Mouse (Mus musculus) Patski (cell line): ENCODE results near the gene Hist1h3g. TPM values are rescaled to one million over a fixed set of nuclear protein-coding genes. Genes with fewer than 3 reads are reported as not detected.
A peak's percentile ranks its signal among the peaks of the same experiment; 100 is the strongest.
"Not testable (repeated sequence)": the region's sequence is repeated elsewhere in the genome, so short reads cannot be mapped to it uniquely, and the experiment has no call there.

Experiments used
- ATAC-seq: fragments of 100-300 bp; one replicate; pipeline ENCODE4 v1.8.0; 2021
- CTCF ChIA-PET: fragments of 350-600 bp; sonication (Branson Sonifier 250); formaldehyde crosslinking; loops from one replicate; lab custom pipeline; 2022; ENCODE audit warnings: inconsistent platforms; lab: Charles Lee
- POLR2A ChIA-PET: fragments of 350-600 bp; sonication (Branson Sonifier 250); formaldehyde crosslinking; loops from one replicate; lab custom pipeline; 2022; ENCODE audit warnings: antibody characterized with exemption, inconsistent platforms; lab: Charles Lee
- DNase-seq: peaks from one replicate; pipeline ENCODE4 v3.0.0-alpha.2; 2011; ENCODE audit warnings: low read depth, low spot score
- H3K27me3 ChIP-seq: fragments of 371-371 bp; one replicate; pipeline ENCODE4 v1.5.1; 2021
- CTCF ChIP-seq: fragments of 100-300 bp; IDR thresholded peaks from one replicate; pipeline ENCODE4 v1.5.1; 2021
- in situ Hi-C: fragments of 300-500 bp; cut with MboI; formaldehyde crosslinking; loops from 3 replicates; pipeline ENCODE4 v1.11.1; 2018; ENCODE audit warnings: low pct_unique_long_range_greater_than_20kb, mixed read lengths
- polyA plus RNA-seq: library from polyadenylated mRNA; unstranded; gene quantifications from one replicate; pipeline ENCODE4 v1.2.3, GENCODE M21; 2021

Gene Hist1h3g
- polyA plus RNA-seq, result 1.7 TPM

DNA sequence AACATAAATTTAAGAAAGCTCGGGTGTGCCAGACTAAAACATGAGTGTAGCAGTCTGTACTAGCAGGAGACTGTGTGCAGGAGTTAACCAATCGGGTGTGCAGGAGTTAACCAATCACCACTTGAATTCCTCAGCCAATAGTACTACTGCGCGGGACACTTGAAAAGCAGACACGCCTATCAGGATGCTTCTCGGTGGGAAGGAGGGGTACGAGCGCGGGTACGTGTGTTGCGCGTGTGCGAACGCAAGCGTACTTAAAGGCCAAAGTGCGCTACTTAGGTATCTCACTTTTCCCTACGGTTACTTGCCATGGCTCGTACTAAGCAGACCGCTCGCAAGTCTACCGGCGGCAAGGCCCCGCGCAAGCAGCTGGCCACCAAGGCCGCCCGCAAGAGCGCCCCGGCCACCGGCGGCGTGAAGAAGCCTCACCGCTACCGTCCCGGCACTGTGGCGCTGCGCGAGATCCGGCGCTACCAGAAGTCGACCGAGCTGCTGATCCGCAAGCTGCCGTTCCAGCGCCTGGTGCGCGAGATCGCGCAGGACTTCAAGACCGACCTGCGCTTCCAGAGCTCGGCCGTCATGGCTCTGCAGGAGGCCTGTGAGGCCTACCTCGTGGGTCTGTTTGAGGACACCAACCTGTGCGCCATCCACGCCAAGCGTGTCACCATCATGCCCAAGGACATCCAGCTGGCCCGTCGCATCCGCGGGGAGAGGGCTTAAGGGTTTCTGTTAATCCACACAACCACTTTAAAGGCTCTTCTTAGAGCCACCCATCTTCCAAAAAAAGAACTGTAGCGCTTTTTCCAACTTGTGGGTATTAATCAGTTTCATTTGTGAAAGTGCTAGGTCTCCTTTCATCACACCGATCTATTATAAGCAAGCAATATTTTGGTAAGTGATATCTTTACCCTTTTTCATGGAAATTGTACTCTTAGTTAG is at the start of gene Hist1h3g:
TSS of gene Hist1h3g (plus strand) at position 286 of the 939 bp plus-strand sequence.
- H3K27me3 ChIP-seq, CTCF ChIA-PET, DNase-seq: not testable (repeated sequence)
- peak; percentile 61 for ATAC-seq
- POLR2A ChIA-PET, result interaction anchor here (0.6 kb wide), 1 partner anchor 47 kb away, joined by 3 read pairs; no protein-coding TSS in a partner anchor
- in situ Hi-C loops, result loop anchor here (10.0 kb wide), 1 partner anchor 1821 kb away; the partner anchor contains the start of genes Hist1h2ai, Hist1h2bl and Hist1h3h

GRCm38 (mm10) chr13:23488400-23489322 is 46.6 kb upstream of the Hist1h3g start, which contains the start of gene Btn2a2:
Gene Btn2a2 (minus strand): TSS chr13:23488857.
- TF ChIP-seq CTCF, result no peak
- H3K27me3 ChIP-seq, result peaks cover 3% of the 10 kb centered on the region
- ChIA-PET POLR2A (no interaction called here), CTCF (no interaction called here)
- in situ Hi-C loops, result no loop called here
- DNase-seq, result peak; percentile 41
- peak; percentile 100 for ATAC-seq

GRCm38 (mm10) chr13:23490863-23491262 is 44.4 kb upstream of the Hist1h3g start:
- POLR2A ChIA-PET, result no interaction called here
- in situ Hi-C loops, result no loop called here
- ATAC-seq, result no peak
- TF ChIP-seq CTCF, result no peak
- DNase-seq, result no peak
- CTCF ChIA-PET, result no interaction called here
- H3K27me3 ChIP-seq, result peaks cover 3% of the 10 kb centered on the region

GRCm38 (mm10) chr13:23491263-23491662 is 44.0 kb upstream of the Hist1h3g start:
- ChIA-PET POLR2A (no interaction called here), CTCF (no interaction called here)
- in situ Hi-C loops, result no loop called here
- DNase-seq (no peak), ATAC-seq (no peak)
- TF ChIP-seq CTCF, result no peak
- H3K27me3 ChIP-seq, result peaks cover 3% of the 10 kb centered on the region

DNA sequence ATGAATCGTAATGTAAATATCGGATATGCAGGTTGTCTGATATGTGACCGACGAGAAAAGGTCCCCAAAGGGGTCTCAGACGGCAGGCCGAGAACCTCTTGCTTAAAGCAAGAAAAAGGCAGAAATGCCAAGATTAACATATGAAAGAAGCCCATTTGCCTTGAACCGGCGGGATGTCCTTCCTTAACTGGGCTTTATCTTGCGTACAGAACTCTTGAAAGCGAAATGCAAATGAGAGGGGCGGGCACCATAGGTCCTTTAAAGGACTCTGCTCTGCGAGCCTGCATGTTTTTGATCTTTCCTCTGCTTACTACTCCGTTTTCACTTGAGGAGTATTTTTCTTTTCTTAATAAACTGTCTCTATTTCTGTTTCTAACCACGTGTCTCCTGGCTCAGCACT is 43.2 kb upstream of the Hist1h3g start:
- ChIA-PET POLR2A (no interaction called here), CTCF (no interaction called here)
- DNase-seq (no peak), ATAC-seq (no peak)
- TF ChIP-seq CTCF, result no peak
- H3K27me3 ChIP-seq, result peaks cover 3% of the 10 kb centered on the region
- in situ Hi-C loops, result no loop called here

- CTCF ChIA-PET, result interaction anchor here (1.0 kb wide), 1 partner anchor 9 kb away, joined by 3 read pairs; no protein-coding TSS in a partner anchor
- in situ Hi-C loops, result no loop called here
- TF ChIP-seq CTCF, result no peak
- no peak for ATAC-seq
- H3K27me3 ChIP-seq, result no peaks in the 10 kb centered on the region
- POLR2A ChIA-PET, result no interaction called here
- no peak for DNase-seq
Observed at GRCm38 (mm10) chr13:23495526-23495925, 39.7 kb upstream of the Hist1h3g start.

DNA sequence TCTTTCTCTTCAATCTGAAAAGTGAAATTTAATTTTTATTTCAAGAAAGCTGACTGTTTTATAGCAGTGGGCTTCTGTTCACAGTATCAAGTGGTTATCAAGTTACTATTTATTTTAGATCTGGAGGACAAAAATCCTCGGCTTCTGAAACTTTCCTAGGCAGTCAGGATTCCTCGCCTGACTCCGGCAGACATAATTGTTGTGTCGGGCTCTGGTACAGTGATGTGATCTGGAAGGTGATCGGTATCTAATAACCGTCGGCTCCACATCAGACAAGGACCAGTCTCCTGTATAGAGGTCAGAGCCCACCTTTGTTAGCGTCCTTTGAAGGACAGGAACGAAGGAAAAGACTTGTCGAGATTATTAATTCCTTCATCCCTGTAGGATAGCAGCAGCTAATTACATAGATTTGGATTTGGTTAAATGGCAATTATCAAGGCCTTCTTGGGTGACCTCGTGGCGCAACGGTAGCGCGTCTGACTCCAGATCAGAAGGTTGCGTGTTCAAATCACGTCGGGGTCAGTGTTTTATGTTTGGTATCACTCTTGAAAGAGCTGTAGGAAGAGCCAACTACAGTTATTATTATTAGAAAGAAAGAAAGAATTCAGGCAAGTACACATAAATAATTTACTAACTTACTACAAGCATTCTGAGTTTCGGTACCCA is 37.4 kb upstream of the Hist1h3g start:
- DNase-seq, result no peak
- POLR2A ChIA-PET, result no interaction called here
- CTCF ChIA-PET, result no interaction called here
- no peaks in the 10 kb centered on the region for H3K27me3 ChIP-seq
- in situ Hi-C loops, result no loop called here
- TF ChIP-seq CTCF, result no peak
- no peak for ATAC-seq

- no peak for TF ChIP-seq CTCF
- POLR2A ChIA-PET, result no interaction called here
- in situ Hi-C loops, result no loop called here
- no peak for DNase-seq
- no peaks in the 10 kb centered on the region for H3K27me3 ChIP-seq
- ATAC-seq, result no peak
- CTCF ChIA-PET, result no interaction called here
Observed at GRCm38 (mm10) chr13:23498653-23499052, 36.6 kb upstream of the Hist1h3g start.

DNA sequence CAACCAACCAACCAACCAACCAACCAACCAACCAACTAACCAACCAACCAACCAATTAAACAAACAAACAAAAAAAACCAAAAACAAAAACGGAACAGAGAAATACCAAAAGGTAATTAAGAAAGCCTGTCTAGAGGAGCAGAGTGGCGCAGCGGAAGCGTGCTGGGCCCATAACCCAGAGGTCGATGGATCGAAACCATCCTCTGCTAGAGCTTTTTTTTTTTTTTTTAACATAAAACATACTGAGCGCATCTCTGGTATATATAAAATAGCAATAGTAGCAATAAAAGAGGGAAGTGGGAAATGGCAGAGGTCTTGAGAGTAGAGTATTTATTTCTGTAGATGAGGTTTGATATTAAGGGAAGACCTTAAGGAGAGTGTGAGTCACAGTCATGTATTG is 35.3 kb upstream of the Hist1h3g start:
- ChIA-PET POLR2A (no interaction called here), CTCF (no interaction called here)
- no peak for DNase-seq
- no peak for ATAC-seq
- in situ Hi-C loops, result no loop called here
- H3K27me3 ChIP-seq, result no peaks in the 10 kb centered on the region
- no peak for TF ChIP-seq CTCF
